8 mouse cellular contexts compared by ENCODE assay signal in genomic region chrX:74329215-74329671, GRCm38 (mm10). TPM values are rescaled to one million over a fixed set of nuclear protein-coding genes. Genes with fewer than 3 reads are reported as not detected.
A peak's percentile ranks its signal among the peaks of the same experiment; 100 is the strongest.
DNase-seq lines count a peak whose midpoint lies in the region; ATAC-seq and TF ChIP-seq lines count a peak whose summit lies in the region.

No protein-coding gene starts in this region.

- H3K9ac ChIP-seq in kidney, embryonic 14.5 days (ENCODE audit: low read depth, low read length), result peak overlapping the region; percentile 63
- peak overlapping the region; percentile 64 for H3K9ac ChIP-seq in hindbrain, embryonic 11.5 days (ENCODE audit: low read depth, low read length)
- H3K9ac ChIP-seq in midbrain, embryonic 13.5 days (replicated peaks), result peak overlapping the region; percentile 78

- H3K4me3 ChIP-seq in kidney, embryonic 14.5 days (ENCODE audit: low read length), result peak overlapping the region; percentile 43
- peak overlapping the region; percentile 57 for H3K4me3 ChIP-seq in bone marrow macrophage, adult 2 months (ENCODE audit: insufficient read depth, low read length)
- peak overlapping the region; percentile 52 for H3K4me3 ChIP-seq in hindbrain, embryonic 11.5 days (ENCODE audit: low read depth, low read length)
- peak overlapping the region; percentile 61 for H3K4me3 ChIP-seq in midbrain, embryonic 13.5 days (replicated peaks)

- H3K4me2 ChIP-seq in kidney, embryonic 14.5 days (replicated peaks; ENCODE audit: low read depth, low read length), result peak overlapping the region; percentile 66
- peak overlapping the region; percentile 59 for H3K4me2 ChIP-seq in hindbrain, embryonic 11.5 days (replicated peaks; ENCODE audit: low read depth, low read length)
- H3K4me2 ChIP-seq in midbrain, embryonic 13.5 days (replicated peaks), result peak overlapping the region; percentile 76

- H3K36me3 ChIP-seq in kidney, embryonic 14.5 days (ENCODE audit: control insufficient read depth, insufficient read depth, low read length), result peaks cover 3% of the 10 kb centered on the region; the same call in 1 of the 2 replicates
- H3K36me3 ChIP-seq in hindbrain, embryonic 11.5 days (ENCODE audit: control insufficient read depth, insufficient read depth, low read length), result no peaks in the 10 kb centered on the region
- H3K36me3 ChIP-seq in midbrain, embryonic 13.5 days, result peaks cover 23% of the 10 kb centered on the region

- H3K27ac ChIP-seq in kidney, embryonic 14.5 days (ENCODE audit: low read depth, low read length), result no peak overlapping the region
- no peak overlapping the region for H3K27ac ChIP-seq in bone marrow macrophage, adult 2 months (ENCODE audit: insufficient read depth, low read depth, low read length)
- H3K27ac ChIP-seq in hindbrain, embryonic 11.5 days (ENCODE audit: low read depth, low read length), result no peak overlapping the region
- H3K27ac ChIP-seq in midbrain, embryonic 13.5 days, result peak overlapping the region; percentile 86

- peak; percentile 57 for ATAC-seq in kidney, embryonic 14.5 days (ENCODE audit: low FRiP score, low TSS enrichment)
- ATAC-seq in hindbrain, embryonic 11.5 days (ENCODE audit: low FRiP score), result peak; percentile 49
- ATAC-seq in midbrain, embryonic 13.5 days, result peak; percentile 76

- TF ChIP-seq POLR2A in bone marrow macrophage, adult 2 months (IDR thresholded peaks at IDR 0.05; ENCODE audit: borderline replicate concordance, low read depth, low read length), result no peak

- no peaks in the 10 kb centered on the region for H3K27me3 ChIP-seq in kidney, embryonic 14.5 days (ENCODE audit: control insufficient read depth, insufficient read depth, low read length)
- no peaks in the 10 kb centered on the region for H3K27me3 ChIP-seq in hindbrain, embryonic 11.5 days (ENCODE audit: control insufficient read depth, insufficient read depth, low read length)
- H3K27me3 ChIP-seq in midbrain, embryonic 13.5 days, result no peaks in the 10 kb centered on the region

- DNase-seq in kidney, adult 11 months, result no peak
- no peak for DNase-seq in hindbrain, embryonic 11.5 days (ENCODE audit: low spot score)
- DNase-seq in ovary, postnatal 14 days (ENCODE audit: low spot score), result no peak
- no peak for DNase-seq in kidney, postnatal 25 days
- no peak for DNase-seq in adrenal gland, postnatal 10 days

- 0 out of 2 replicates have a peak, but pooled peaks cover 4% of the 10 kb centered on the region for H3K4me1 ChIP-seq in kidney, embryonic 14.5 days (ENCODE audit: control insufficient read depth, insufficient read depth, low read length)
- peaks cover 5% of the 10 kb centered on the region for H3K4me1 ChIP-seq in bone marrow macrophage, adult 2 months (ENCODE audit: control insufficient read depth, insufficient read depth, low read length)
- H3K4me1 ChIP-seq in hindbrain, embryonic 11.5 days (replicated peaks; ENCODE audit: control insufficient read depth, insufficient read depth, low read length), result peaks cover 3% of the 10 kb centered on the region; the same call in 1 of the 2 replicates
- H3K4me1 ChIP-seq in midbrain, embryonic 13.5 days (replicated peaks), result peaks cover 45% of the 10 kb centered on the region

- WGBS in kidney, embryonic 14.5 days, result 29% methylated on average over 10 of the region's 10 CpGs
- 17% methylated on average over 8 of the region's 10 CpGs for WGBS in hindbrain, embryonic 11.5 days
- WGBS in midbrain, embryonic 13.5 days, result 25% methylated on average over 10 of the region's 10 CpGs

- H3K9me3 ChIP-seq in kidney, embryonic 14.5 days (ENCODE audit: control insufficient read depth, low read length), result no peaks in the 10 kb centered on the region
- H3K9me3 ChIP-seq in hindbrain, embryonic 11.5 days (ENCODE audit: control insufficient read depth, low read length), result no peaks in the 10 kb centered on the region
- no peaks in the 10 kb centered on the region for H3K9me3 ChIP-seq in midbrain, embryonic 13.5 days

- no peak for TF ChIP-seq CTCF in bone marrow macrophage, adult 2 months (IDR thresholded peaks at IDR 0.05; ENCODE audit: low read depth, low read length)

RNA-seq across cellular contexts. Expression of gene Plxna3, which starts 0.4 kb away (rescaled TPM):
- polyA plus RNA-seq in kidney, embryonic 14.5 days (2014; fragmentation: Nextera tagmentation; extraction: Ambion mirVana), result 11.1 and 11.7 TPM in 2 replicates
- polyA plus RNA-seq in bone marrow macrophage, adult 2 months (2012; ENCODE audit: insufficient read depth, insufficient read length, missing spikeins), result 2.5 and 3.8 TPM in 2 replicates
- polyA plus RNA-seq in hindbrain, embryonic 11.5 days (2014; fragmentation: Nextera tagmentation; extraction: Ambion mirVana), result 19.2 and 22.3 TPM in 2 replicates
- 58.2 and 62.0 TPM in 2 replicates for polyA plus RNA-seq in midbrain, embryonic 13.5 days (2015; fragmentation: Nextera tagmentation; extraction: Ambion mirVana)
- 10 to 100 TPM in 1 of 2 experiments, 1 to 10 TPM in 1; 7.4 to 10.9 TPM for total RNA-seq in adrenal gland, postnatal 10 days (2021)

RNA-seq across cellular contexts. Expression of gene Fam50a, which starts 16.4 kb away (rescaled TPM):
- 46.9 and 52.9 TPM in 2 replicates for polyA plus RNA-seq in kidney, embryonic 14.5 days (2014; fragmentation: Nextera tagmentation; extraction: Ambion mirVana)
- 76.2 and 87.8 TPM in 2 replicates for polyA plus RNA-seq in bone marrow macrophage, adult 2 months (2012; ENCODE audit: insufficient read depth, insufficient read length, missing spikeins)
- 60.6 and 67.3 TPM in 2 replicates for polyA plus RNA-seq in hindbrain, embryonic 11.5 days (2014; fragmentation: Nextera tagmentation; extraction: Ambion mirVana)
- polyA plus RNA-seq in midbrain, embryonic 13.5 days (2015; fragmentation: Nextera tagmentation; extraction: Ambion mirVana), result 59.5 and 62.5 TPM in 2 replicates
- 10 to 100 TPM; 44.1 to 45.9 TPM for total RNA-seq in adrenal gland, postnatal 10 days (2021)

RNA-seq across cellular contexts. Expression of gene Lage3, which starts 24.2 kb away (rescaled TPM):
- polyA plus RNA-seq in kidney, embryonic 14.5 days (2014; fragmentation: Nextera tagmentation; extraction: Ambion mirVana), result 128 and 153 TPM in 2 replicates
- 45.1 and 50.3 TPM in 2 replicates for polyA plus RNA-seq in bone marrow macrophage, adult 2 months (2012; ENCODE audit: insufficient read depth, insufficient read length, missing spikeins)
- 103 and 105 TPM in 2 replicates for polyA plus RNA-seq in hindbrain, embryonic 11.5 days (2014; fragmentation: Nextera tagmentation; extraction: Ambion mirVana)
- 82.8 and 85.4 TPM in 2 replicates for polyA plus RNA-seq in midbrain, embryonic 13.5 days (2015; fragmentation: Nextera tagmentation; extraction: Ambion mirVana)
- total RNA-seq in adrenal gland, postnatal 10 days (2021), result 10 to 100 TPM; 64.9 to 73.8 TPM

RNA-seq across cellular contexts. Expression of gene Gdi1, which starts 24.4 kb away (rescaled TPM):
- 90.3 and 143 TPM in 2 replicates for polyA plus RNA-seq in kidney, embryonic 14.5 days (2014; fragmentation: Nextera tagmentation; extraction: Ambion mirVana)
- 160 and 185 TPM in 2 replicates for polyA plus RNA-seq in bone marrow macrophage, adult 2 months (2012; ENCODE audit: insufficient read depth, insufficient read length, missing spikeins)
- polyA plus RNA-seq in hindbrain, embryonic 11.5 days (2014; fragmentation: Nextera tagmentation; extraction: Ambion mirVana), result 490 and 535 TPM in 2 replicates
- 1,006 and 1,051 TPM in 2 replicates for polyA plus RNA-seq in midbrain, embryonic 13.5 days (2015; fragmentation: Nextera tagmentation; extraction: Ambion mirVana)
- total RNA-seq in adrenal gland, postnatal 10 days (2021), result 100 to 1,000 TPM; 135 to 153 TPM

RNA-seq across cellular contexts. Expression of gene Atp6ap1, which starts 32.3 kb away (rescaled TPM):
- polyA plus RNA-seq in kidney, embryonic 14.5 days (2014; fragmentation: Nextera tagmentation; extraction: Ambion mirVana), result 89.5 and 93.6 TPM in 2 replicates
- polyA plus RNA-seq in bone marrow macrophage, adult 2 months (2012; ENCODE audit: insufficient read depth, insufficient read length, missing spikeins), result 529 and 540 TPM in 2 replicates
- polyA plus RNA-seq in hindbrain, embryonic 11.5 days (2014; fragmentation: Nextera tagmentation; extraction: Ambion mirVana), result 91.7 and 121 TPM in 2 replicates
- 193 and 197 TPM in 2 replicates for polyA plus RNA-seq in midbrain, embryonic 13.5 days (2015; fragmentation: Nextera tagmentation; extraction: Ambion mirVana)
- 100 to 1,000 TPM; 121 to 125 TPM for total RNA-seq in adrenal gland, postnatal 10 days (2021)
